Comparison of ENCODE assay signal across 9 mouse cellular contexts in genomic region chr10:39484892-39485291, GRCm38 (mm10).
DNase-seq lines count a peak whose midpoint lies in the region; ATAC-seq and TF ChIP-seq lines count a peak whose summit lies in the region.
"Had no signal": no experiment of that assay in that cellular context is flagged by ENCODE, and none has a peak within 500 bp of the region (broad histone marks: within the 10 kb centered on the region; RNA-seq: fewer than 3 reads in every experiment).

No protein-coding gene starts in this region.

- no peak for TF ChIP-seq CTCF in hindbrain, postnatal 0 days (IDR thresholded peaks at IDR 0.05; ENCODE audit: low read depth)
- no peak for TF ChIP-seq CTCF in olfactory bulb, adult 2 months (IDR thresholded peaks at IDR 0.05; ENCODE audit: insufficient read depth, low read depth, low read length)

- 0 out of 2 replicates have a peak, but pooled peaks cover 3% of the 10 kb centered on the region for H3K36me3 ChIP-seq in lung, embryonic 16.5 days (ENCODE audit: control insufficient read depth, insufficient read depth, low read length)
- no peaks in the 10 kb centered on the region for H3K36me3 ChIP-seq in forebrain, embryonic 11.5 days (ENCODE audit: control insufficient read depth, insufficient read depth, low read length)
- no peaks in the 10 kb centered on the region for H3K36me3 ChIP-seq in hindbrain, postnatal 0 days (ENCODE audit: insufficient read depth, low read length)

- TF ChIP-seq POLR2A in olfactory bulb, adult 2 months (IDR thresholded peaks at IDR 0.05; ENCODE audit: insufficient read depth, low read depth, low read length) = no peak

- intact Hi-C loops in heart, postnatal 10 days (cut with DNase I) = no loop called here

- ATAC-seq in lung, embryonic 16.5 days (ENCODE audit: low read depth) = peak; percentile 27; the same call in 1 of the 2 replicates
- ATAC-seq in forebrain, embryonic 11.5 days (replicated peaks; ENCODE audit: low FRiP score) = peak; percentile 55
- ATAC-seq in hindbrain, postnatal 0 days = peak; percentile 60

- H3K9me3 ChIP-seq in lung, embryonic 16.5 days (ENCODE audit: control insufficient read depth, low read length) = no peaks in the 10 kb centered on the region; the same call in none of the 2 replicates
- H3K9me3 ChIP-seq in forebrain, embryonic 11.5 days (ENCODE audit: control insufficient read depth, low read length) = no peaks in the 10 kb centered on the region; the same call in 1 of the 2 replicates
- H3K9me3 ChIP-seq in hindbrain, postnatal 0 days (ENCODE audit: low read length) = no peaks in the 10 kb centered on the region

- H3K27ac ChIP-seq in lung, embryonic 16.5 days (ENCODE audit: low read length) = 0 out of 2 replicates have a peak overlapping the region, but pooled peaks have one; percentile 17
- H3K27ac ChIP-seq in forebrain, embryonic 11.5 days (ENCODE audit: low read depth, low read length) = peak overlapping the region; percentile 80
- H3K27ac ChIP-seq in hindbrain, postnatal 0 days = peak overlapping the region; percentile 56; the same call in 1 of the 2 replicates
- peak overlapping the region; percentile 14 for H3K27ac ChIP-seq in olfactory bulb, adult 2 months (ENCODE audit: insufficient read depth, low read depth, low read length)

- H3K4me2 ChIP-seq in lung, embryonic 16.5 days (ENCODE audit: low read depth, low read length) = no peak overlapping the region
- H3K4me2 ChIP-seq in forebrain, embryonic 11.5 days (ENCODE audit: low read depth, low read length, severe bottlenecking) = peak overlapping the region; percentile 32; the same call in 1 of the 2 replicates
- peak overlapping the region; percentile 33; the same call in 1 of the 2 replicates for H3K4me2 ChIP-seq in hindbrain, postnatal 0 days (ENCODE audit: low read depth, low read length)

- no peaks in the 10 kb centered on the region for H3K27me3 ChIP-seq in lung, embryonic 16.5 days (ENCODE audit: control insufficient read depth, insufficient read depth, low read depth, low read length)
- no peaks in the 10 kb centered on the region for H3K27me3 ChIP-seq in forebrain, embryonic 11.5 days (ENCODE audit: control insufficient read depth, insufficient read depth, low read length)
- no peaks in the 10 kb centered on the region for H3K27me3 ChIP-seq in hindbrain, postnatal 0 days (ENCODE audit: insufficient read depth, low read length)

- no peak overlapping the region for H3K4me3 ChIP-seq in lung, embryonic 16.5 days (ENCODE audit: low read length)
- no peak overlapping the region for H3K4me3 ChIP-seq in forebrain, embryonic 11.5 days (ENCODE audit: low read depth, low read length)
- H3K4me3 ChIP-seq in hindbrain, postnatal 0 days (ENCODE audit: low read length) = no peak overlapping the region
- no peak overlapping the region for H3K4me3 ChIP-seq in olfactory bulb, adult 2 months (ENCODE audit: insufficient read depth, low read depth, low read length)

- no peak overlapping the region for H3K9ac ChIP-seq in lung, embryonic 16.5 days (ENCODE audit: low read length)
- H3K9ac ChIP-seq in forebrain, embryonic 11.5 days (ENCODE audit: low read length) = peak overlapping the region; percentile 27; the same call in 1 of the 2 replicates
- H3K9ac ChIP-seq in hindbrain, postnatal 0 days (replicated peaks; ENCODE audit: low read length) = no peak overlapping the region

- DNase-seq in lung, adult 18-20 months = no peak
- DNase-seq in forebrain, embryonic 11.5 days (ENCODE audit: low spot score) = no peak
- DNase-seq in hindbrain, postnatal 0 days (ENCODE audit: low spot score) = peak; percentile 56
- no peak for DNase-seq in urinary bladder, postnatal 14 days (ENCODE audit: low spot score)
- DNase-seq in heart, postnatal 10 days = no peak
- DNase-seq: heart, adult 18-20 months; lung, postnatal 14 days had no signal

- H3K4me1 ChIP-seq in lung, embryonic 16.5 days (replicated peaks; ENCODE audit: control insufficient read depth, insufficient read depth, low read length) = peaks cover 37% of the 10 kb centered on the region
- H3K4me1 ChIP-seq in forebrain, embryonic 11.5 days (replicated peaks; ENCODE audit: control insufficient read depth, insufficient read depth, low read length) = peaks cover 31% of the 10 kb centered on the region
- peaks cover 32% of the 10 kb centered on the region for H3K4me1 ChIP-seq in hindbrain, postnatal 0 days (ENCODE audit: insufficient read depth, low read length)
- H3K4me1 ChIP-seq in olfactory bulb, adult 2 months (ENCODE audit: control insufficient read depth, insufficient read depth, low read length) = peaks cover 38% of the 10 kb centered on the region

- 36% methylated on average over 6 of the region's 6 CpGs for WGBS in lung, embryonic 16.5 days
- 24% methylated on average over 6 of the region's 6 CpGs for WGBS in forebrain, embryonic 11.5 days
- WGBS in hindbrain, postnatal 0 days = 13% methylated on average over 6 of the region's 6 CpGs
- WGBS in olfactory bulb, adult 2 months = 11% methylated on average over 6 of the region's 6 CpGs

Comparison
In these comparisons a context has a peak if more than half of its experiments do, and no peak if none do; other contexts are left out.
1. H3K27ac ChIP-seq: peak in every context shown above with its lines; median percentile 80 in forebrain, embryonic 11.5 days; 56 in hindbrain, postnatal 0 days; 17 in lung, embryonic 16.5 days; 14 in olfactory bulb, adult 2 months.